In the genomic region with DNA sequence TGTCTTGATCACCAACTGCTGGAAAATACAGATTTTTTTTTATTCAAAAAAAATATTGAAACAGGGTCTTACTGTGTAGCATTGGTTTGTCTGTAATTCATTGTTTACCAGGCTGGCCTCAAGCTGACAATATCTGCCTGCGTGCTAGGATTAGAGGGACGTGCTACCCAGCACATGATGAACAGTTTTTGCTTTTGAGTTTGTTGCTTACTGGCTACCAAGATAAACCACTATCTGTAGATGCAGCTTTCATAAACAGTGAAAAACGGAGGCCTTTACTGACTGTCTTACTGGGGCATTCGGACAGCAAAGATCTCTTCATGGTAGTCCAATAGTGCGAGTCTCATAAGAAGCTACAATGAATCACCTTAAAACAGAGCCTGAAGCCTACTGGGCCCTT, we compare ENCODE assay signal across 26 mouse cellular contexts. TPM values are rescaled to one million over a fixed set of nuclear protein-coding genes. Genes with fewer than 3 reads are reported as not detected.
DNase-seq lines count a peak whose midpoint lies in the region; ATAC-seq lines count a peak whose summit lies in the region.
"Had no signal": no experiment of that assay in that cellular context is flagged by ENCODE, and none has a peak within 500 bp of the region (broad histone marks: within the 10 kb centered on the region; RNA-seq: fewer than 3 reads in every experiment).

No protein-coding gene starts in this region.

- H3K36me3 ChIP-seq in liver, embryonic 11.5 days (ENCODE audit: control insufficient read depth, insufficient read depth, low read length), result no peaks in the 10 kb centered on the region
- H3K36me3 ChIP-seq in liver, embryonic 15.5 days (replicated peaks), result no peaks in the 10 kb centered on the region
- no peaks in the 10 kb centered on the region for H3K36me3 ChIP-seq in hindbrain, embryonic 12.5 days
- H3K36me3 ChIP-seq: embryonic facial prominence, embryonic 12.5 days; heart, embryonic 15.5 days; hindbrain, embryonic 10.5 days; hindbrain, embryonic 15.5 days had no signal

- 0 out of 2 replicates have a peak overlapping the region, but pooled peaks have one; percentile 32 for H3K27ac ChIP-seq in liver, embryonic 11.5 days (ENCODE audit: low read depth, low read length)
- peak overlapping the region; percentile 51 for H3K27ac ChIP-seq in liver, embryonic 15.5 days (replicated peaks)
- no peak overlapping the region for H3K27ac ChIP-seq in hindbrain, embryonic 12.5 days
- H3K27ac ChIP-seq: embryonic facial prominence, embryonic 12.5 days; forebrain, embryonic 13.5 days; heart, adult 2 months; heart, embryonic 15.5 days; hindbrain, embryonic 10.5 days; hindbrain, embryonic 15.5 days had no signal

- H3K4me3 ChIP-seq in liver, embryonic 11.5 days (ENCODE audit: low read depth, low read length), result no peak overlapping the region
- H3K4me3 ChIP-seq in liver, embryonic 15.5 days (replicated peaks), result no peak overlapping the region
- H3K4me3 ChIP-seq in hindbrain, embryonic 12.5 days, result no peak overlapping the region
- H3K4me3 ChIP-seq: embryonic facial prominence, embryonic 12.5 days; forebrain, embryonic 13.5 days; heart, adult 2 months; heart, embryonic 15.5 days; hindbrain, embryonic 10.5 days; hindbrain, embryonic 15.5 days had no signal

- DNase-seq in liver, embryonic 11.5 days (ENCODE audit: low spot score), result no peak
- no peak for DNase-seq in liver
- no peak for DNase-seq in heart, postnatal 4 days
- DNase-seq in kidney, adult 9 months, result no peak
- DNase-seq: adrenal gland, postnatal 10 days; B cell, adult 2 months; cerebellum, adult 18-20 months; cerebellum, adult 9-11 months; forebrain, postnatal 0 days; gastrocnemius, postnatal 14 days; heart, adult 2 months; heart, postnatal 14 days had no signal

- no peaks in the 10 kb centered on the region for H3K9me3 ChIP-seq in liver, embryonic 11.5 days (ENCODE audit: control insufficient read depth, low read length)
- no peaks in the 10 kb centered on the region for H3K9me3 ChIP-seq in liver, embryonic 15.5 days (replicated peaks)
- H3K9me3 ChIP-seq in hindbrain, embryonic 12.5 days (replicated peaks), result no peaks in the 10 kb centered on the region
- H3K9me3 ChIP-seq: embryonic facial prominence, embryonic 12.5 days; forebrain, embryonic 13.5 days; heart, embryonic 15.5 days; hindbrain, embryonic 10.5 days; hindbrain, embryonic 15.5 days had no signal

- WGBS in liver, embryonic 11.5 days, result 71% methylated on average over 5 of the region's 5 CpGs
- WGBS in liver, embryonic 15.5 days (ENCODE audit: insufficient replicate concordance), result 33% methylated on average over 5 of the region's 5 CpGs
- 90% methylated on average over 5 of the region's 5 CpGs for WGBS in hindbrain, embryonic 12.5 days

- no peaks in the 10 kb centered on the region for H3K27me3 ChIP-seq in liver, embryonic 11.5 days (replicated peaks; ENCODE audit: control insufficient read depth, insufficient read depth, low read length)
- H3K27me3 ChIP-seq in liver, embryonic 15.5 days, result no peaks in the 10 kb centered on the region
- 0 out of 2 replicates have a peak, but pooled peaks cover 3% of the 10 kb centered on the region for H3K27me3 ChIP-seq in hindbrain, embryonic 12.5 days
- H3K27me3 ChIP-seq: embryonic facial prominence, embryonic 12.5 days; forebrain, embryonic 13.5 days; heart, embryonic 15.5 days; hindbrain, embryonic 15.5 days had no signal

- peaks cover 8% of the 10 kb centered on the region for H3K4me1 ChIP-seq in liver, embryonic 11.5 days (replicated peaks; ENCODE audit: control insufficient read depth, insufficient read depth, low read length)
- H3K4me1 ChIP-seq in liver, embryonic 15.5 days (replicated peaks), result peaks cover 26% of the 10 kb centered on the region
- H3K4me1 ChIP-seq in hindbrain, embryonic 12.5 days, result peaks cover 6% of the 10 kb centered on the region; the same call in 1 of the 2 replicates

- H3K9ac ChIP-seq in liver, embryonic 11.5 days (ENCODE audit: low read depth, low read length), result no peak overlapping the region
- no peak overlapping the region for H3K9ac ChIP-seq in liver, embryonic 15.5 days
- no peak overlapping the region for H3K9ac ChIP-seq in hindbrain, embryonic 12.5 days
- H3K9ac ChIP-seq: embryonic facial prominence, embryonic 12.5 days; forebrain, embryonic 13.5 days; forebrain, postnatal 0 days; heart, embryonic 15.5 days; hindbrain, embryonic 15.5 days had no signal

- ATAC-seq in liver, embryonic 11.5 days (replicated peaks; ENCODE audit: low FRiP score), result peak; percentile 76
- ATAC-seq in erythroid progenitor cell, adult 5-6 weeks (replicated peaks; ENCODE audit: low FRiP score, poor library complexity, severe bottlenecking), result peak; percentile 44
- ATAC-seq in liver, embryonic 15.5 days (ENCODE audit: insufficient read depth), result peak; percentile 82
- ATAC-seq in megakaryocyte-erythroid progenitor cell, adult 5-6 weeks (replicated peaks; ENCODE audit: low FRiP score, low TSS enrichment, poor library complexity, severe bottlenecking), result peak; percentile 62
- no peak for ATAC-seq in hindbrain, embryonic 12.5 days (ENCODE audit: low FRiP score)
- ATAC-seq: CD4-positive, CD25-positive, alpha-beta regulatory T cell, adult 4 months; forebrain, embryonic 13.5 days; forebrain, postnatal 0 days had no signal

- no peak overlapping the region for H3K4me2 ChIP-seq in liver, embryonic 11.5 days
- H3K4me2 ChIP-seq in liver, embryonic 15.5 days, result peak overlapping the region; percentile 27; the same call in 1 of the 2 replicates
- H3K4me2 ChIP-seq in hindbrain, embryonic 12.5 days (replicated peaks), result no peak overlapping the region
- H3K4me2 ChIP-seq: embryonic facial prominence, embryonic 12.5 days; forebrain, embryonic 13.5 days; heart, embryonic 11.5 days; heart, embryonic 15.5 days; hindbrain, embryonic 15.5 days had no signal

RNA-seq across cellular contexts. Expression of gene Atp6ap1l, which starts 15.0 kb away (rescaled TPM):
- polyA plus RNA-seq in liver, embryonic 11.5 days (2014; fragmentation: Nextera tagmentation; extraction: Ambion mirVana), result not detected in 2 replicates
- not detected in 2 replicates for total RNA-seq in erythroid progenitor cell, adult 5-6 weeks (2015; ENCODE audit: low replicate concordance)
- total RNA-seq in erythroid progenitor cell, adult 5-6 weeks (2017; ENCODE audit: low replicate concordance), result not detected in 2 replicates
- polyA plus RNA-seq in liver, embryonic 15.5 days (2015; fragmentation: Nextera tagmentation; extraction: Ambion mirVana), result 0.08 and 0.28 TPM in 2 replicates
- not detected in 2 replicates for total RNA-seq in megakaryocyte-erythroid progenitor cell, adult 5-6 weeks (2014; fragmentation: Nextera tagmentation)
- total RNA-seq in megakaryocyte-erythroid progenitor cell, adult 5-6 weeks (2017), result not detected in 2 replicates
- 1 to 10 TPM in 1 of 2 experiments, under 1 TPM in 1; 0.65 to 1.6 TPM for total RNA-seq in heart, postnatal 4 days (2021)
- 0.36 and 0.45 TPM in 2 replicates for polyA plus RNA-seq in hindbrain, embryonic 12.5 days (2016; fragmentation: Nextera tagmentation; extraction: Ambion mirVana)
- total RNA-seq: common myeloid progenitor, adult 5-6 weeks; gastrocnemius, adult 18-20 months; gastrocnemius, postnatal 14 days; MEL had no signal

RNA-seq across cellular contexts. Expression of gene Rps23, which starts 32.6 kb away (rescaled TPM):
- 307 and 365 TPM in 2 replicates for polyA plus RNA-seq in liver, embryonic 11.5 days (2014; fragmentation: Nextera tagmentation; extraction: Ambion mirVana)
- total RNA-seq in erythroid progenitor cell, adult 5-6 weeks (2015; ENCODE audit: low replicate concordance), result 434 and 459 TPM in 2 replicates
- total RNA-seq in erythroid progenitor cell, adult 5-6 weeks (2017; ENCODE audit: low replicate concordance), result 508 and 714 TPM in 2 replicates
- polyA plus RNA-seq in liver, embryonic 15.5 days (2015; fragmentation: Nextera tagmentation; extraction: Ambion mirVana), result 88.4 and 121 TPM in 2 replicates
- 3,965 and 4,066 TPM in 2 replicates for total RNA-seq in megakaryocyte-erythroid progenitor cell, adult 5-6 weeks (2014; fragmentation: Nextera tagmentation)
- 2,270 and 3,048 TPM in 2 replicates for total RNA-seq in megakaryocyte-erythroid progenitor cell, adult 5-6 weeks (2017)
- 100 to 1,000 TPM; 294 to 301 TPM for total RNA-seq in heart, postnatal 4 days (2021)
- polyA plus RNA-seq in hindbrain, embryonic 12.5 days (2016; fragmentation: Nextera tagmentation; extraction: Ambion mirVana), result 178 and 201 TPM in 2 replicates
